Comparison of ENCODE assay signal across 9 mouse cellular contexts in genomic region chr7:125420190-125420589, GRCm38 (mm10). TPM values are rescaled to one million over a fixed set of nuclear protein-coding genes. Genes with fewer than 3 reads are reported as not detected.
DNase-seq lines count a peak whose midpoint lies in the region; ATAC-seq lines count a peak whose summit lies in the region.
"Had no signal": no experiment of that assay in that cellular context is flagged by ENCODE, and none has a peak within 500 bp of the region (broad histone marks: within the 10 kb centered on the region; RNA-seq: fewer than 3 reads in every experiment).

No protein-coding gene starts in this region.

- no peaks in the 10 kb centered on the region; the same call in 1 of the 2 replicates for H3K36me3 ChIP-seq in heart, embryonic 11.5 days (ENCODE audit: control insufficient read depth, insufficient read depth, low read length)
- H3K36me3 ChIP-seq in limb, embryonic 11.5 days (ENCODE audit: control insufficient read depth, insufficient read depth, low read length), result no peaks in the 10 kb centered on the region
- H3K36me3 ChIP-seq: embryonic facial prominence, embryonic 12.5 days had no signal

- no peak overlapping the region for H3K9ac ChIP-seq in heart, embryonic 11.5 days (ENCODE audit: low read depth, low read length)
- H3K9ac ChIP-seq in limb, embryonic 11.5 days (ENCODE audit: low read length), result no peak overlapping the region
- H3K9ac ChIP-seq: embryonic facial prominence, embryonic 12.5 days had no signal

- no peak overlapping the region for H3K4me2 ChIP-seq in heart, embryonic 11.5 days
- no peak overlapping the region for H3K4me2 ChIP-seq in limb, embryonic 11.5 days (ENCODE audit: low read depth, severe bottlenecking)
- H3K4me2 ChIP-seq: embryonic facial prominence, embryonic 12.5 days had no signal

- no peaks in the 10 kb centered on the region for H3K9me3 ChIP-seq in heart, embryonic 11.5 days (replicated peaks; ENCODE audit: control insufficient read depth, low read length)
- no peaks in the 10 kb centered on the region for H3K9me3 ChIP-seq in limb, embryonic 11.5 days (ENCODE audit: control insufficient read depth, low read length)
- H3K9me3 ChIP-seq: embryonic facial prominence, embryonic 12.5 days had no signal

- H3K27me3 ChIP-seq in heart, embryonic 11.5 days (ENCODE audit: control insufficient read depth, insufficient read depth, low read length), result no peaks in the 10 kb centered on the region
- H3K27me3 ChIP-seq in limb, embryonic 11.5 days (ENCODE audit: control insufficient read depth, insufficient read depth, low read length), result no peaks in the 10 kb centered on the region
- H3K27me3 ChIP-seq: embryonic facial prominence, embryonic 12.5 days had no signal

- no peak overlapping the region for H3K4me3 ChIP-seq in heart, embryonic 11.5 days (ENCODE audit: low read depth, low read length)
- H3K4me3 ChIP-seq in limb, embryonic 11.5 days (ENCODE audit: low read depth, low read length), result no peak overlapping the region
- H3K4me3 ChIP-seq: embryonic facial prominence, embryonic 12.5 days had no signal

- no peak overlapping the region for H3K27ac ChIP-seq in heart, embryonic 11.5 days (ENCODE audit: low read depth, low read length)
- no peak overlapping the region for H3K27ac ChIP-seq in limb, embryonic 11.5 days (replicated peaks; ENCODE audit: low read depth, low read length)
- H3K27ac ChIP-seq: embryonic facial prominence, embryonic 12.5 days had no signal

- peak; percentile 11 for DNase-seq in heart, adult 8-10 months (ENCODE audit: low spot score)
- DNase-seq in urinary bladder, postnatal 25 days (ENCODE audit: low spot score), result peak; percentile 22
- no peak for DNase-seq in urinary bladder, postnatal 10 days (ENCODE audit: low spot score)
- DNase-seq in c-Kit-positive CD71-positive TER-119-negative erythroid progenitor cells, embryonic 14.5 days (ENCODE audit: low read depth), result peak; percentile 55
- DNase-seq in limb, embryonic 11.5 days (ENCODE audit: low spot score), result peak; percentile 60
- peak; percentile 43 for DNase-seq in retina, embryonic 14.5 days (ENCODE audit: low spot score)
- DNase-seq in right cerebral cortex, postnatal 10 days (ENCODE audit: low spot score in 2 of 2), result no peak

- H3K4me1 ChIP-seq in heart, embryonic 11.5 days (ENCODE audit: control insufficient read depth, insufficient read depth, low read length), result no peaks in the 10 kb centered on the region
- H3K4me1 ChIP-seq in limb, embryonic 11.5 days (ENCODE audit: control insufficient read depth, insufficient read depth, low read length), result no peaks in the 10 kb centered on the region
- H3K4me1 ChIP-seq: embryonic facial prominence, embryonic 12.5 days had no signal

- 51% methylated on average over 2 of the region's 2 CpGs for WGBS in heart, embryonic 11.5 days (ENCODE audit: insufficient replicate concordance)
- WGBS in limb, embryonic 11.5 days, result 53% methylated on average over 2 of the region's 2 CpGs

- ATAC-seq in heart, embryonic 11.5 days (replicated peaks; ENCODE audit: insufficient number of reproducible peaks, low FRiP score, low TSS enrichment), result no peak
- no peak for ATAC-seq in limb, embryonic 11.5 days (ENCODE audit: insufficient number of reproducible peaks, low FRiP score, low TSS enrichment, low read depth)

RNA-seq across cellular contexts. Expression of gene Kdm8, which starts 24.3 kb away (rescaled TPM):
- total RNA-seq in heart, adult 8-10 months (2022), result 1 to 10 TPM; 3.6 to 6.0 (median 4.0) TPM
- 7.8 and 7.9 TPM in 2 replicates for polyA plus RNA-seq in heart, embryonic 11.5 days (2014; fragmentation: Nextera tagmentation; extraction: Ambion mirVana)
- 15.2 and 16.0 TPM in 2 replicates for polyA plus RNA-seq in limb, embryonic 11.5 days (2014; fragmentation: Nextera tagmentation; extraction: Ambion mirVana)

Comparison
In these comparisons a context has a peak if more than half of its experiments do, and no peak if none do; other contexts are left out.
1. DNase-seq: peak in heart, adult 8-10 months (single experiment), urinary bladder, postnatal 25 days (single experiment), c-Kit-positive CD71-positive TER-119-negative erythroid progenitor cells, embryonic 14.5 days (single experiment), limb, embryonic 11.5 days (single experiment) and retina, embryonic 14.5 days (single experiment); none in urinary bladder, postnatal 10 days (single experiment) and right cerebral cortex, postnatal 10 days (0 of 2).